Mouse (Mus musculus): ENCODE data around the gene Adipoq.

GRCm38 (mm10) chr16:23181942-23182597, 35.7 kb downstream of the Adipoq start:
- TF ChIP-seq CTCF (conservative IDR thresholded peaks at IDR 0.05; ENCODE audit: low read length) (no peak), POU5F1 (IDR thresholded peaks at IDR 0.05; ENCODE audit: borderline replicate concordance, low read length) (no peak), NANOG (IDR thresholded peaks at IDR 0.05; ENCODE audit: borderline replicate concordance, low read length) (no peak)
